Mouse (Mus musculus) ovary, postnatal 36 days (tissue): Measurements from ENCODE around the gene Fars2.

ENCODE experiments used
- DNase-seq: peaks from one replicate; pipeline ENCODE4 v3.0.0; 2022; ENCODE audit warnings: low spot score, mixed read lengths

Fars2 gene

GRCm38 (mm10) chr13:36683581-36683980 lies 566.4 kb downstream of the Fars2 start:
- DNase-seq, result no peak

DNA sequence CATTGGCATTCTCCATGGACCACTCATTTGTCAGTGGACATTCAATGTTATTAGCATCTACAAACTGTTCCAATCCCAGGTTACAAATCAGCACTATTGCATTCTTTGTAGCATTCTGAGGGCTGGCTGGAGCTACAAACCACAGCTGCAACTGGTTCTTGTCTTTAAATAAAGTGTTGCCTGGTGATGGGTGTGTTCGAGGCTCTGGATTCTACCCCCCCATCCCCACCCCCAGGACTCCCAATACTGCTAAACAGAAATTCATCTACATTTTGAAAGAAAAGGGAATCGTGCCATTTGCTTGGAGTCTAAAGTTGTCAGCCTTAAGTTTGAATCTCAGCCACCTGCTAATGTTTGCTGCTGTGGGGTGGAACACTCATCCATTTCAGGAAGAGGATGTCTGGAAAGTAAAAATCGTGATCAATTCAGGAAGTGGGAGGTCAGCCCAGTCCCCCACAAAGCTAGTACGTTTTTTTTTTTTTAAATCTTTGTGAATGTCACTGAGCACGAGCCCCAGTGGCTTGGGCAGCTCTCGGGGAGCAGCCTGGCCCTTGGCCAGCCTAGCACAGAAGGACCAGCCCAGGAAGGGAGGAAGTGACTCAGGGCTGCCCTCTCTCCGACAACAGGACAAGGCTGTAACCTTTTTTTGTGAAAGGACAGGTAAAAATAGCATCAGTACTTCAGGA lies 578.4 kb downstream of the Fars2 start:
- DNase-seq, result peak; percentile 15

GRCm38 (mm10) chr13:36696351-36696771 lies 579.1 kb downstream of the Fars2 start:
- peak; percentile 33 for DNase-seq

DNA sequence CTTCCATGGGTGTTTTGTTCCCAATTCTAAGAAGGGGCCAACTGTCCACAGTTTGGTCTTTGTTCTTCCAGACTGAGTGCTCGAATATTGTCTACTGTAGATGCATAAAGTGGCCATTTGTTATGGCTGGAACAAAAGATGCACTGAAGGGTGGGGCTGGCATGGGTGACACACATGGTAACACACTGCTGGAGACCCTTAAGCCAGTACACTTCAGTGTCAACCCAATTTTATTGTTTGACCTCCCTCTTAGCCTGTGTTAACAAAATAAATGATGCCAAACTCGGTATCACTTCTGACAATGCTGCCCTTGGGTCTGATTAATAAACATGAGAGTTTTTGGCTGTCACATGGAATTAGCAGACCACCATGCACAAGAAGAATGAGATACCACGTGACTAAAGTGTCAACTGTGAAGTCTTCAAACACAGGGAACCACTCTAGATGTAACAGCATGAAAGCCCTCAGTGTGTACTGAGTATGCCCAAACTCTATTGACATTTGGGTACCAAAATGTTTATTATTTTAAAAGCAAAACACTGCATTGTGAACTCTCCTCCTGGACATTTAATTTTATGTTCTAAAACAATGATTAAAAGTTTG lies 590.0 kb downstream of the Fars2 start:
- DNase-seq, result no peak

GRCm38 (mm10) chr13:36714101-36714500 lies 596.9 kb downstream of the Fars2 start:
- DNase-seq, result no peak

GRCm38 (mm10) chr13:36716708-36717107 lies 599.5 kb downstream of the Fars2 start:
- no peak for DNase-seq

GRCm38 (mm10) chr13:36717376-36717775 lies 600.2 kb downstream of the Fars2 start:
- no peak for DNase-seq

DNA sequence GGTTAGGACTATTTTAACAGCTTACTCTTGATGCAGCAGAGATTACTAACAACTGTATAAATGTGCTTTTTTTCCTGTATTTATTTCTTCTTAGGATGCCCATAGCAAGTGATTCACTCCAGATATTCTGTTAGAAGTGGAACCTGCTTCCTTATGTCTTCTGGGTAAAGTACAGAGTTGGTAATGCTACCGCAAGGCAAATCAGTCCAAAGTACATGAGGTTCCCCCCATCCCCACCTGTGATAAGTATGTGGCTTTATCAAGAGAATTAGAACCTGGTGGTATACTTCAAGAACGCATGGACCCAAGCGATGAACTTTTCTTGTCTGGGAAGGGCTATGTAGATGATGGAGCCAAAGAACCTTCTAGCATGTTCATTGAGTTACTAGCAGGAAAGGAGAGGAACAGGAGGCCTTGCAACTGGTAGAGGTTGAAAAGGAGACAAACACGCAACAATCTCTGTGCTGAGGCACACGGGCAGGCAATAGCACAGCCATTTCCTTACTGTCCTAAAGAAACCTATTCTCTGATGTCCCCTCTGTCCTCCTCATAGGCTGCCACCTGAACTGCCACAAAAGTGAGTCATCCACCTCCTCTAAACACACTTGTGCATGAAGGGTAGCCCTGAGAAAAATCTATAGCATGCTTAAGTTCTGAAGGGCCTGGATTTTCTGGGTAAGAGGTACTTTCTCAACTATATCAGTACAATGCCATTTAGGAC lies 603.2 kb downstream of the Fars2 start:
- no peak for DNase-seq

DNA sequence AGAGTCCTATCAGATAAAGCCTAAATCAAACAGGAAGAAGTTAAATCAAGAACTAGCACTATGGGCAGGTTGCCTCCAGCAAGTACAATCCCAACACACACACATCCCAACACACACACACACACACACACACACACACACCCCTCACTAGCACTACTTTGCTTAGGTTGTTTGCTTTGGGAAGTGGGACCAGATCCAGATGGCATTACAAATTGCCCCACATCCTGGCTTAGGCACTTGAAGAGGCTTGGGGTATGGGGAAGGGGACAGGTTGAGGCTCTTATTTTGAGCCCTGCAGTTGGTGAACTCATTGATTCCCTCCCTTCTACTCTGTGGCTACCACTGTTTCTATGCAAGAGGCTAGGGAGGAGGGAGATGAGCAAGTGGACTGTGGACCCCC lies 605.1 kb downstream of the Fars2 start:
- DNase-seq, result no peak

- no peak for DNase-seq
These were observed 606.6 kb downstream of the Fars2 start for GRCm38 (mm10) chr13:36723726-36724300.

GRCm38 (mm10) chr13:36724533-36725470 lies 607.6 kb downstream of the Fars2 start:
- peak; percentile 46 for DNase-seq

DNA sequence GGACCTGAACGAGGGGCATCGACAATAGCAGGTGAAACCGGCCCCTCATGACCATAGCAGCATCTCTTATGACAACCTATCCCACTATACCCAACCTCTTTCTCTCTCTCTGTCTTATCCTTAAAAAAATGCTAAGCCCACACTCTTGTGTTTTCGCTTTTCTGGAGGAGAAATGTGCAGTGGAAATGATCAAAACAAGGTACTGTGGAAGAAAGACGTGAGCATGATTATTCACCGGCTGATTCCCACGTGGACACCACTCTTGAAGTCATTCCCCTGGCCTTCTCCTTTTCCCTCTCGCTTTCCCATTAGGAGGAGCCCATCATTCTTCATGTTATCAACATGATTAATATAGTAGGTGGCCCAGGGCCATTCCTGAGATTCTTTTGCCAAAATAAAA lies 608.7 kb downstream of the Fars2 start:
- DNase-seq, result no peak

DNA sequence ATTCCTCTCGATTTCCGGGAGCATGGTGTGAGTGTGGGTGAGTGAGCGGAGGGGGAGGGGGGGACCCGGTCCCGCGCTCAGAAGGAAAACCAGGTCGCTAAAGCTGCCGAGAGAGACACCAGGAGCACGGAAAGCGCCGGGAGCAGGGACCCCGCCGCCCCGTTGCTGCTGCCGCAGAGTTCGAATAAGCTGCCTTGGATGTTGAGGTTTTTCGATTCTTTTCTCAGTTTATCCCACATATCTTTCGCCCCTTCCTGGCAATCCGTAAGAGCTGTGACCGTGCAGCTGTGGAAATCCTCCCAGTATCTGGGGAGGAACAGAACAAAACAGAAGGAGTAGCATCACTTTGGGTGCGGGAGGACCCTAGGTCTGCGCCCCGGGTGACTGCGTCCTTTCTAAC lies 609.3 kb downstream of the Fars2 start:
- no peak for DNase-seq

GRCm38 (mm10) chr13:36726951-36727778 lies 610.0 kb downstream of the Fars2 start:
- no peak for DNase-seq

DNA sequence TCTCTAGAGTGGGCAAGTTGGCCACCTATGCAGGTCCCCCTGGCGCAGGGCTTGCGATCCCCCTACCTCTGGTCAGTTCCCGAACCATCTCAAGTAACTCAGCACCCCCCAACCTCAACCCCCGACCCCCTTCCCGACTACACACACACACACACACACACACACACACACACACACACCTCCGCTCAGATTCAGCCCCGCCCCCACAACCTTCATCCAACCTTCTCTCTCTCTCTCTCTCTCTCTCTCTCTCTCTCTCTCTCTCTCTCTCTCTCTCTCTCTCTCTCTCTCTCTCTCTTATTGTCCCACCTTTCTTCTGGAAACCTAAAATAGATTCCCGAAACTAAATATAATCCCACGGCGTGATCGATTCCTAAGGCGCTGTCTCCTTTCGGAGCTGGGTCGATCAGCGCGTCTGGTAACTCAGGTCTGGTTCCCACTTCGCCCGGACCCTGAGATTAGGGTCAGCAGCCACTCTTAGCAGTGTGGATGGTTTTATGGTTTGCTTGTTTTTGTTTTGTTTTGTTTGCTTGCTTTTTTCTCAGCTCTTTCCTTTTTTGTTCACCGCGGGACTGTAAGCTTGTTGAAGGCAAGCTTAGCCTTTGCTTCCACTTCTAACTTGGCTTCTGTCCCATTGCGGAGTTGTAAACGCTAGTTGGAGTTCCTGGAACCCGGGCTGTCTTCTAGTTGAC lies 610.7 kb downstream of the Fars2 start:
- no peak for DNase-seq

DNA sequence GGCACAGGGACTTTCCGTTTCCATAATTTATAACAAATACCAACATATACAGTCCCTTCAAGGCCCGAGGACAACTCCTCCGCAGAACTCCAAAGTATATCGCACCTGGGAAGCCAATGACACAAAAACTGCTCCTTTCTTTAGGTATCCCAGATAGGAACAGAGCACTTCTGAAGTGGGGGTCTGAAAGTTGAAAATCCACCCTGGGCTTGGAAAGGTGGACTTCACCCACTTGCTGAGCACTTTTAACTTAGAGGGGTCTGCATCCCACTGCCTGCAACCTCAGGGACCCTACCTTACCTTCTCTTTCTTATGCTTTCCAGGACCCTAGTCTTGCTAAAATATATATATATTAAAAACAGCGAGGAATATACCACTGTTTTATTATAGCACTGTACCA lies 611.3 kb downstream of the Fars2 start:
- no peak for DNase-seq

DNA sequence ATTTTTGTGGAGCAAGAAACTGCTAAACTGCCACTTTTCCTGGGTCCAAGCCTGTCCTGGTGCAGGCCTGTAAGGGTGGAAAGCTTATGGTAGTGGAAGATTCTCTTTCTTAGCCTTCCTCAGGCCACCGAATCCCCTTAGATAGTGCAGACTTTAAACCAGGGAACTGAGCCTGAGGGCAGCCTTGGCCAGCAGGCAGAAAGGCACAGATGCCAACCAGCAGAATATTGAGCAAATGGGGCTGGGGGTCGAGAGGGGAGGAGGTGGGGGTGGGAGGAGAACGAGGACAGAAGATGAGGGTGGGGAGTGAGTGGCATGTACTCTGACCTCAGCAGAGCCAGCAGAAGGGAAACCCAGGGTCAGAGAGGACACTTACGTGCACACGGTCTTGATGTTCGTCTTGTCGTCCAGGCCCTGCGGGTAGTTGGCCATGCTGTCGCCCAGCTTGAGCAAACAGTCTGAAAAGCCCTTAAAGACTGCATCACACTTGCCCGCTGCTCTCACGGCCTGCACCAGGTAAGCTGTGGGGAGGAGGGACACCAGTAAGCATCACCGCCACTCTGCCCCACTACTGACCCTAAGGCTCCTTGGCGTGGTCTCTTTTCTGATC lies 612.6 kb downstream of the Fars2 start:
- DNase-seq, result no peak

DNA sequence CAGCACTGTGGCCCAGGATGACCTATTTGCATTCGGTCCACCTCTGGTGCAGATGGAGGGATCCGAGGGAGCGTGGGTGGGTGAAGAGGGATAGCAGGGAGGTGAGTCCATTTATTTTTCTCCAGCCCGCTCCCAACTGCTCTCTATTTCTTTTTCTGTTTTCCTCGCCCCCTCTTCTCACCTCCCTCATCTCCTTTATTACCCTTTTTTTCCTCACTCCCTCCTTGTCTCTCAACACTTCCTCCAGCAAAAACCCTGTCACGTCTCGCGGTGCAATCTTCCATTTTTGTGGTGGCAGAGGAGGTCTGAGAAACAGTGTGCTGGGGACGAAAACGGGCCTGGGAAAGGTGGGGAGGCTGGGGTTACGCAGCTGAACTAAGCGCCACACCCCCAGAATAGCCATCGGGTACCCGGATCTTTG lies 613.1 kb downstream of the Fars2 start:
- DNase-seq, result no peak

GRCm38 (mm10) chr13:36731016-36731930 lies 614.1 kb downstream of the Fars2 start:
- DNase-seq, result peak; percentile 27
